ENCODE assay signal across 8 mouse cellular contexts in genomic region chr11:34833318-34834086, GRCm38 (mm10). TPM values are rescaled to one million over a fixed set of nuclear protein-coding genes. Genes with fewer than 3 reads are reported as not detected.
DNase-seq lines count a peak whose midpoint lies in the region; ATAC-seq lines count a peak whose summit lies in the region.

TSS of gene Spdl1 (minus strand) at chr11:34833641.

- H3K4me3 ChIP-seq in hindbrain, embryonic 15.5 days: peak within 1 kb of the TSS; percentile 67

- under 1% methylated on average over 49 of the region's 49 CpGs for WGBS in hindbrain, embryonic 15.5 days

- H3K4me1 ChIP-seq in hindbrain, embryonic 15.5 days (replicated peaks): peaks cover 15% of the 10 kb centered on the region

- peak; percentile 98 for DNase-seq in R1 (ENCODE audit: low read depth, low spot score)
- peak; percentile 93 to 96 for DNase-seq in cerebellum, postnatal 25 days
- DNase-seq in frontal cortex, postnatal 25 days (ENCODE audit: low spot score in 2 of 2): peak; percentile 94 to 96
- peak; percentile 87 for DNase-seq in left cerebral cortex, adult 11 months (ENCODE audit: low spot score)
- peak; percentile 95 to 97 for DNase-seq in lung, postnatal 4 days
- DNase-seq in retina, postnatal 7 days (ENCODE audit: low read depth, low spot score): peak; percentile 95
- peak; percentile 93 for DNase-seq in urinary bladder, adult 2 months (ENCODE audit: low spot score)

- ATAC-seq in hindbrain, embryonic 15.5 days (ENCODE audit: low FRiP score, low read depth): peak; percentile 96

- no peaks in the 10 kb centered on the region for H3K27me3 ChIP-seq in hindbrain, embryonic 15.5 days

- H3K9me3 ChIP-seq in hindbrain, embryonic 15.5 days: no peaks in the 10 kb centered on the region

- peak within 1 kb of the TSS; percentile 65 for H3K9ac ChIP-seq in hindbrain, embryonic 15.5 days

- H3K4me2 ChIP-seq in hindbrain, embryonic 15.5 days: peak within 1 kb of the TSS; percentile 77

- H3K27ac ChIP-seq in hindbrain, embryonic 15.5 days (replicated peaks): peak within 1 kb of the TSS; percentile 71

- no peaks in the 10 kb centered on the region for H3K36me3 ChIP-seq in hindbrain, embryonic 15.5 days

RNA-seq across cellular contexts. Expression of gene Spdl1, which starts in this region (rescaled TPM):
- polyA plus RNA-seq in hindbrain, embryonic 15.5 days (2015; fragmentation: Nextera tagmentation; extraction: Ambion mirVana): 3.6 and 4.7 TPM in 2 replicates
- 1.2 and 1.3 TPM in 2 replicates for polyA plus RNA-seq in urinary bladder, adult 2 months (2012; rRNA removed)

Comparison
In these comparisons a context has a peak if more than half of its experiments do, and no peak if none do; other contexts are left out.
1. Peak in every context shown above with its lines: DNase-seq, ATAC-seq, H3K4me3 ChIP-seq and H3K27ac ChIP-seq.